Mouse (Mus musculus) limb, embryonic 15.5 days (tissue): ENCODE results near the gene Maml1. TPM values are rescaled to one million over a fixed set of nuclear protein-coding genes. Genes with fewer than 3 reads are reported as not detected.

Experiments
- ATAC-seq: fragments of 200-750 bp; cut with Nextera tagmentation; 2 replicates; pipeline ENCODE4 v1.8.0; 2017; ENCODE audit warnings: low read depth, moderate TSS enrichment; ENCODE audit not compliant: insufficient number of reproducible peaks, low FRiP score, low TSS enrichment
- H3K27ac ChIP-seq: fragments of 300-500 bp; sonication (generic); 2 replicates; pipeline ENCODE4 v1.5.1; 2015; ENCODE audit warnings: moderate library complexity, mild to moderate bottlenecking, inconsistent platforms
- H3K27me3 ChIP-seq: fragments of 300-500 bp; sonication (generic); 2 replicates; pipeline ENCODE4 v1.6.1; 2015; ENCODE audit warnings: inconsistent platforms
- H3K36me3 ChIP-seq: fragments of 300-500 bp; sonication (generic); 2 replicates; pipeline ENCODE4 v1.6.1; 2015; ENCODE audit warnings: inconsistent platforms
- H3K4me1 ChIP-seq: fragments of 300-500 bp; sonication (generic); 2 replicates; pipeline ENCODE4 v1.6.1; 2015; ENCODE audit warnings: inconsistent platforms
- H3K4me2 ChIP-seq: fragments of 300-500 bp; sonication (generic); 2 replicates; pipeline ENCODE4 v1.6.1; 2015; ENCODE audit warnings: mild to moderate bottlenecking, inconsistent platforms
- H3K4me3 ChIP-seq: fragments of 300-500 bp; sonication (generic); 2 replicates; pipeline ENCODE4 v1.5.1; 2015; ENCODE audit warnings: mild to moderate bottlenecking, inconsistent platforms
- H3K9ac ChIP-seq: fragments of 300-500 bp; sonication (generic); 2 replicates; pipeline ENCODE4 v1.6.1; 2015; ENCODE audit warnings: inconsistent platforms
- H3K9me3 ChIP-seq: fragments of 300-500 bp; sonication (generic); 2 replicates; pipeline ENCODE4 v1.6.1; 2016; ENCODE audit warnings: inconsistent platforms
- WGBS: fragments of 180-500 bp; shearing (Covaris S2); methylation state at CpG from one replicate; pipeline ENCODE4 v1.1.7; 2015; 5-methylcytosine and 5-hydroxymethylcytosine counted together
- polyA plus RNA-seq: library from polyadenylated mRNA; unstranded; fragments of >200 nt; fragmentation: Nextera tagmentation; extraction: Ambion mirVana; gene quantifications from 2 replicates; pipeline ENCODE4 v1.2.1, GENCODE M21; 2015

Maml1 gene
- polyA plus RNA-seq, 1 experiment from 2014 or later, result 6.1 TPM

- peaks cover 38% of the 10 kb centered on the region for H3K36me3 ChIP-seq
- WGBS, result 74% methylated on average over 12 of the region's 12 CpGs
- ATAC-seq, result no peak
Observed at GRCm38 (mm10) chr11:50254010-50254580, 38.0 kb downstream of the Maml1 start.

GRCm38 (mm10) chr11:50253393-50253792 is 38.7 kb downstream of the Maml1 start:
- no peak for ATAC-seq
- Histone ChIP-seq H3K27me3 (no peaks in the 10 kb centered on the region), H3K36me3 (peaks cover 31% of the 10 kb centered on the region), H3K9me3 (no peaks in the 10 kb centered on the region), H3K27ac (peak overlapping the region; percentile 50; the same call in 1 of the 2 replicates), H3K4me1 (peaks cover 18% of the 10 kb centered on the region), H3K9ac (no peak overlapping the region), H3K4me3 (no peak overlapping the region), H3K4me2 (no peak overlapping the region)
- WGBS, result 40% methylated on average over 1 of the region's 1 CpGs

More at GRCm38 (mm10) chr11:50254010-50254580, 38.0 kb downstream of the Maml1 start:
- no peaks in the 10 kb centered on the region for H3K9me3 ChIP-seq
- H3K4me2 ChIP-seq, result no peak overlapping the region
- H3K27me3 ChIP-seq, result no peaks in the 10 kb centered on the region
- peaks cover 18% of the 10 kb centered on the region for H3K4me1 ChIP-seq
- H3K9ac ChIP-seq, result no peak overlapping the region
- no peak overlapping the region for H3K4me3 ChIP-seq
- H3K27ac ChIP-seq, result no peak overlapping the region

GRCm38 (mm10) chr11:50252684-50253265 is 39.3 kb downstream of the Maml1 start:
- Histone ChIP-seq H3K9me3 (no peaks in the 10 kb centered on the region), H3K27me3 (no peaks in the 10 kb centered on the region), H3K9ac (no peak overlapping the region), H3K4me1 (peaks cover 18% of the 10 kb centered on the region), H3K36me3 (peaks cover 24% of the 10 kb centered on the region), H3K4me2 (no peak overlapping the region), H3K27ac (peak overlapping the region; percentile 50), H3K4me3 (no peak overlapping the region)
- peak; percentile 58 for ATAC-seq
- WGBS, result 39% methylated on average over 11 of the region's 11 CpGs

- Histone ChIP-seq H3K27me3 (no peaks in the 10 kb centered on the region), H3K4me1 (peaks cover 18% of the 10 kb centered on the region), H3K36me3 (peaks cover 18% of the 10 kb centered on the region), H3K9ac (0 out of 2 replicates have a peak overlapping the region, but pooled peaks have one; percentile 7), H3K9me3 (no peaks in the 10 kb centered on the region), H3K4me3 (no peak overlapping the region), H3K27ac (0 out of 2 replicates have a peak overlapping the region, but pooled peaks have one; percentile 50), H3K4me2 (no peak overlapping the region)
- WGBS, result 38% methylated on average over 3 of the region's 3 CpGs
- no peak for ATAC-seq
Observed at GRCm38 (mm10) chr11:50252166-50252565, 39.9 kb downstream of the Maml1 start.

GRCm38 (mm10) chr11:50248473-50249171 is 43.5 kb downstream of the Maml1 start:
- Histone ChIP-seq H3K9ac (no peak overlapping the region), H3K4me3 (no peak overlapping the region), H3K4me1 (peaks cover 12% of the 10 kb centered on the region), H3K27me3 (no peaks in the 10 kb centered on the region), H3K36me3 (no peaks in the 10 kb centered on the region), H3K27ac (no peak overlapping the region), H3K9me3 (no peaks in the 10 kb centered on the region), H3K4me2 (no peak overlapping the region)
- no peak for ATAC-seq
- WGBS, result 68% methylated on average over 7 of the region's 7 CpGs

- Histone ChIP-seq H3K4me2 (no peak overlapping the region), H3K4me1 (no peaks in the 10 kb centered on the region), H3K36me3 (no peaks in the 10 kb centered on the region), H3K9ac (no peak overlapping the region), H3K27ac (no peak overlapping the region), H3K27me3 (no peaks in the 10 kb centered on the region), H3K9me3 (no peaks in the 10 kb centered on the region), H3K4me3 (no peak overlapping the region)
- no peak for ATAC-seq
- 69% methylated on average over 5 of the region's 5 CpGs for WGBS
Observed at GRCm38 (mm10) chr11:50245269-50245668, 46.8 kb downstream of the Maml1 start.

GRCm38 (mm10) chr11:50243926-50244325 is 48.2 kb downstream of the Maml1 start:
- Histone ChIP-seq H3K4me1 (no peaks in the 10 kb centered on the region), H3K27me3 (peaks cover 5% of the 10 kb centered on the region), H3K36me3 (no peaks in the 10 kb centered on the region), H3K4me2 (no peak overlapping the region), H3K4me3 (no peak overlapping the region), H3K9me3 (no peaks in the 10 kb centered on the region), H3K27ac (no peak overlapping the region), H3K9ac (no peak overlapping the region)
- ATAC-seq, result no peak
- 77% methylated on average over 6 of the region's 6 CpGs for WGBS

- H3K4me2 ChIP-seq, result no peak overlapping the region
- H3K36me3 ChIP-seq, result no peaks in the 10 kb centered on the region
- no peak overlapping the region for H3K4me3 ChIP-seq
- 87% methylated on average over 7 of the region's 7 CpGs for WGBS
- peaks cover 28% of the 10 kb centered on the region for H3K27me3 ChIP-seq
- H3K4me1 ChIP-seq, result peaks cover 20% of the 10 kb centered on the region
- no peak for ATAC-seq
- H3K27ac ChIP-seq, result no peak overlapping the region
- H3K9me3 ChIP-seq, result no peaks in the 10 kb centered on the region
- H3K9ac ChIP-seq, result no peak overlapping the region
Observed at GRCm38 (mm10) chr11:50240235-50240911, 51.7 kb downstream of the Maml1 start.

- WGBS, result 90% methylated on average over 9 of the region's 9 CpGs
- H3K4me1 ChIP-seq, result peaks cover 20% of the 10 kb centered on the region
- H3K4me3 ChIP-seq, result no peak overlapping the region
- no peak overlapping the region for H3K9ac ChIP-seq
- H3K9me3 ChIP-seq, result no peaks in the 10 kb centered on the region
- no peak overlapping the region for H3K27ac ChIP-seq
- H3K36me3 ChIP-seq, result peaks cover 10% of the 10 kb centered on the region
- ATAC-seq, result no peak
- no peak overlapping the region for H3K4me2 ChIP-seq
- peaks cover 28% of the 10 kb centered on the region for H3K27me3 ChIP-seq
Observed at GRCm38 (mm10) chr11:50238821-50239791, 53.0 kb downstream of the Maml1 start.

- Histone ChIP-seq H3K4me2 (peak within 1 kb of the TSS; percentile 98), H3K27me3 (peaks cover 28% of the 10 kb centered on the region), H3K4me3 (peak within 1 kb of the TSS; percentile 59), H3K36me3 (peaks cover 18% of the 10 kb centered on the region), H3K9me3 (no peaks in the 10 kb centered on the region), H3K9ac (0 out of 2 replicates have a peak within 1 kb of the TSS, but pooled peaks have one; percentile 34), H3K4me1 (peaks cover 20% of the 10 kb centered on the region), H3K27ac (no peak within 1 kb of the TSS)
- no peak for ATAC-seq
- WGBS, result 41% methylated on average over 10 of the region's 10 CpGs
Observed at GRCm38 (mm10) chr11:50238324-50238723, 53.8 kb downstream of the Maml1 start, which contains the start of gene Ltc4s. Gene Ltc4s, minus strand, starts transcription at chr11:50238616.
